Mouse (Mus musculus): Measurements from ENCODE around the gene Stom.
A peak's percentile ranks its signal among the peaks of the same experiment; 100 is the strongest.

Gene Stom

DNA sequence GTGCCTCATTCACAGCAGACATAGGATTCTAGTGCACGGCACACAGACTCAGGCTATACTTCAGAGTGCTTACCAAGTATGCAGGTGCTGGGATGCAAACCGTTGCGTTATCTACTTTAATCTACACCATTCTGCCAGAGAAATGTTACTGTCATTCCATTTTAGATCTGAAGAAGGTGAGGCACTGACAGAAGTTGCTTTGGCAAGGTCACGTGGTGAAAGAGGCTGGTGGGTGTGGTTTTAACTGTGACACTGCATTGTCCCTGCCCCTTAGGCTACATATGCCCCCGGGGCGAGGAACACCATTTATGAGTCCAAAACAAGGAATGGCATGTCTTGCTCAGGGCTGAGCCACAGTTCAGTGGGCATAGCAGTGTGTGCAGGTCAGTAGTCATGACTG lies 63.9 kb downstream of the Stom start:
- DNase-seq (ENCODE audit: low spot score in 2 of 2): no peak

DNA sequence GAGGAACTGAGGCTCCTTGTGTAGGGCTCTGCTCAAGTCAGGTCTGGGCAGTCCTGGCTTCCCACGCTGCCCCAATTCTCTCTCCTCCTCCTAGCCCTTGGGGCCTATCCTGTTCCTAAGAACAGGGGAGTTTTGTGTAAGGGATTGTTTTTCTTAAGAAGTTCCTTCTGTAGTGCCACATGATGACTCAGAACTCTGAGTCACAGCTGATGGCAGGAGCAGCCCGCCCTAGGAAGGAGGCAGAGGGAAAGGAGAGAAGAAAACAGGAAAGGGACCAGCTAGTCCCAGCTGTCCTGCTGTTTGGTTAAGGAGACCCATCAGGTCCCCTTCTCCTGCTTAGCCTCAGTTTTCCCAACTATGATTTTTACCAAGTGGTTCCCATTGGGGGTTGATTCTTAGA lies 65.0 kb downstream of the Stom start:
- DNase-seq (ENCODE audit: low spot score in 2 of 2): peak in 1 of 2 experiments; percentile 69

DNA sequence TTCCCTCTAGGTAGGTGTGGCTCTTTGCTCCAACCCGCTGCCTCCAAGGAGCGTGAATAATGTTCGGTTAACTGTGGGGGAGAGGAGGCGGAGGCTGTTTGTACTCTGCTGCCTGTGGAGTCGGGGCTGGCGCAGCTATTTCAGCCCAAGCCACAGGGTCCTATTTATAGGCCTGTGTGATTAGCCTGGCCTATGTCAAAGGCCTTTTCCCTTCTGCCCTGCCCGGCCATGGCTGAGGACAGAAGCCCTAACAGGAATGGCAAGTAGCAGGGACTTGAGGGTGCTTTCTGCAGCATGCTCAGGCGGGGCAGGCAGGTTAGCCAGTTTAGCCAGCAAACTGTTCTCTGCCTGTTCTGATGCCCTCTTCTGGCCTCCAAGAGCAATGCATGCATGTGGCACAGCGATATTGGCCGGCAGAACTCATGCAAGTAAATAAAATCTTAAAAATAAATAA lies 66.2 kb downstream of the Stom start:
- DNase-seq (ENCODE audit: low spot score in 2 of 2): peak in 1 of 2 experiments; percentile 70

DNA sequence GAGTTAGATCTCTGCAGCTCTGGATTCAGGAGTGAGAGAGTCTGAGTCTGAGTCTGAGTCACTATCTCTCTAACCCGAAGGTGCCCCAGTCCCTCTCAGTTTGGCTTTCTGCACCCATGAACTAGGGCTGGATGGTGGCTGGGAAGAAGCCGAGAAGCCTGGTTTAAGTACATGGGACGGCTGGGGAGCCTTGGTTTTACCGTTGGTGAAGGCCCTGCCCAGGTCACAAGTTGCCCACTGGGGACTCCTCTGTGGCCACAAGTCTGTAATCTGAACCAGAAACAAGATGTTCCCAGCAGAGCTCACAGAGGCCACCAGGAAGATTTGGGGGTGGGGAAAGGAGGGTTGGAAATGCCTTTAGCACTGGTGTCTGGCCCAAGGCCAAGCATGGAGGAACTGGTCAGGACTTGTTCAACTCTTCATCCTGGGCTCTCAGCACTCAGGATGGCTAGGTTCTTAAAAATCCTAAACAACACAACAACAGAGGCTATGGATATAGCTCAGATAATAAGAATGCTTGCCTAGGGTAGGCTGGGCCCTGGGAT lies 67.0 kb downstream of the Stom start:
- no peak for DNase-seq (ENCODE audit: low spot score in 2 of 2)

DNA sequence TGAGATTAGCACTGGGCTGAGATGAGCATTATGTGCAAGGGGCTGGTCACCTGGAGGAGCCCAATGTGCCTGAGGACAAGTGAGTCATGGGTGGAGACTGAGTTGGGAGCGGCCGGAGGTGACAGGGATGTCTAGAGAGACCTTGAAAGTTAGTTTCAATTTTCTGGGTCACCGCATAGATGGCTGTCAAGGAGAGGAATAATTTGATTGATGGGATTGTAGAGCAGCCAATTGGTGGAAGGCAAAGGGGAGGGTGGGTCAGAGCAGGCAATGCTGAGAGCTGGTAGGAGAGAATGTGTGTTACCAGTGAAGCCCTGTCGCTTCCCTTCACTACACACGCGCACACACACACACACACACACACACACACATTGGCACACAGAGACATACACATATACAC lies 67.6 kb downstream of the Stom start:
- DNase-seq (ENCODE audit: low spot score in 2 of 2): no peak

DNA sequence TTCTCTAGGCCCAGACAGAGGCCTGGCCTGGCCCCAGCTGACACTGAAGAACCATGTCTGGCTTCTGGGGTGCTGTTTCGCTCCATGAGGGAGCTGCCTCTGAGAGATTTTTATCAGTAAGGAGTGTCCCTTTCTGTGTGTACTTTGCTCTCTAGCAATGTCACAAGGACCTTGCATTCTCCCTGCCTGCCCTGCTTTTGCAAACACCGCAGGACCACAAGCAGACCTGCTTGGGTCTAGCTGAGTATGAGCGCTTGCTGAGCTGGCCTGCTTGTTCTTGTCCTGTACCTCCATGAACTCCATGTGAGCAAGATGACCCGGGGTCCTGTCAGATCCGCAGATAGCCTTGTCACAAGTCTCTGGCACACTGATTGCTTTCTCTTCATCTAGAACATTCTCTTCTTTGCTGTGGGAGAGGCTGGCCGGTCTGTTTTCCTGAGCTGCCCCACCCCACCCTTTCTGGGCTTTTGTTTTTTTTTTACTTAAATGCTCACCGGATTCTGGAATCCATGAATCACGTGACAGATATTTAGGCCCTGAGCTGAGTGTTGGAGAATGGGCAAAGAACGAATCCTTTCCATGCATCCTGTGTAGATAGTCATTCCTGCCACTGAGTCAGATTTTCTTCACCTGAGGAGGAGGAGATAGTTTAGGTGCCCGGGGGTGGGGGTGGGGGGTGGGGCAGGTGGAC lies 68.8 kb downstream of the Stom start:
- peak in 1 of 2 experiments; percentile 73 for DNase-seq (ENCODE audit: low spot score in 2 of 2)

DNA sequence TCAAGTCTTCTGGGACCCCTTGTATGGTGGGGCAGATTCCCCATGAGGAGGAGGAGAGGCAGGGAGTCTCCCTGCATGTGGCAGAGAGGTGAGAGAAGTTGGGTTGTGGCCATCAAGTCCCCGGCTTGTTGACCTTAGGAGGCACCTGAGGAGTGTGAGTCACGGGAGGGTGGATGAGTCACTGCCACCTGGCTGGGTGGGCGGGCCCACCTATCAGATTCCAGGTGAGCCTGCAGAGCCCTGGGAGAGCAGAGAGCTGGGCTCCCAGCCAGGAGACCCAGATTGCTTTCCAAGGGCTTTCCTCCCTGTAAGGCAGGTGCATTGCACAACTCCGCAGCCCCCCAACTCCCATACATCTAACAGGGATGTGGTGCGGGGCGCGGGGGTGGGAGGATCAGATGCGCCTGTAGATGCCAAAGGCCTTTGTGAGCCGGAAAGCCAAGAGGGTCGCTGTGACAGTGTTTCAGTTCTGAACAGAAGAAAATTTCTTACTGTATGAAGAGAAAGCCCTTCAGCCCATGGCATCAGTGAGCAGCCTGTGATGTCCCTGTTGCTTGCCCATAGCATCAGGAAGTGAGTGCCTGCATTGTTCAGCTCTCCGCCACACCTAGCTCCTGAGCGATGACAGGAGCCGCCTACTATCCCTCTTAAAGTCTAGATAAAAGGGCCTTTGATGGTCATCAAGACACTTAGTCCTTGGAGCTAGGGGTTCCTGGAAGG lies 69.5 kb downstream of the Stom start:
- peak; percentile 72 to 83 for DNase-seq (ENCODE audit: low spot score in 2 of 2)

DNA sequence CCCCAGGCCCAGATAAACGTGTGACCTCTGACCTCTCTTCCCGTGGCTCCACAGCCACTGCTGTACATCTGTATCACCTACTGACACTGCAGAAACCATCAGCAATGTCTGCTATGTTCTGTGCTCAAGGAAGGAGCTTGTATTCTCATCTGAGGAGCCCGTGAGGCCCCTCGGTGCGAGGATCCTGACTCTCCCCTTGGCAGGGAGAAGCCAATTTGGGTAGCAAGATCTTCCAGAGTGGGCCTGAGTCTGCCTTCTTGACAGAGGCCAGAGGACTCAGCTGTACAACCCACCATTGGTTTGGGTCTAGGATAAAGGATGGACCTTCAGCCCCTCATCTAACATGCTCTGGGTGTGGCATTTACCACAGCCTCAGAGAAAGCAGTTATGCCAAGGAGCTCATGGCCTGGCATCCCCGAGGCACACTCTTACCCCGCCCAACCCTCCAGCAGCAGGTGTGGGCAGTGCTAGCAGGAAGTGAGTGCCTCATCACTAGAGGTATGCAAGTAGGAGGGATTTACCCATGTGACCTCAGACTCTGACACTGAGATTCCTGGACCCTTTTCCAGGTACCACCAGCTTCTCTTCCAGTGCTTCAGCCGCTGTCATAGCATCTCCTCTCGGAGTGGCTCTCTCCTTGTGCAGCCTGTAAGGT lies 70.4 kb downstream of the Stom start:
- no peak for DNase-seq (ENCODE audit: low spot score in 2 of 2)

DNA sequence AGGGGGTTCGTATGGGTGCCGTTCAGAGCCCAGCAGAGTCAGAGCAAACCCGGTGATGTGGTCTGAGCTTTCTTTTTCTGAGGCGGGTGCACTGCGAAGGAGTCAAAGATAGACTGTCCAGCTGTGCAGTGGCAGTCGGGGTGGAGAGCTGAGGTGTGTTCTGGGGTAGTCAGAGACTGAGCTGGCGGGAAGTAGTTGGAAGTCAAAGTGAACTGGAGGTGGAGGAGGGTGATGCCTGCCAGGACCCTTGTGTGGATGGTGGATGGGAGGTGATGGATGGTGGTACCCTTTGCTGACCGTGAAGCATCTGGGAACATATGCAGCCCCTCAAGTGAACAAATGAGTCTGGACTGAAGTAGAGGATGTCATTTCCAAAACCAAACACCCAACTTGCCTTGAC lies 71.0 kb downstream of the Stom start:
- no peak for DNase-seq (ENCODE audit: low spot score in 2 of 2)

DNA sequence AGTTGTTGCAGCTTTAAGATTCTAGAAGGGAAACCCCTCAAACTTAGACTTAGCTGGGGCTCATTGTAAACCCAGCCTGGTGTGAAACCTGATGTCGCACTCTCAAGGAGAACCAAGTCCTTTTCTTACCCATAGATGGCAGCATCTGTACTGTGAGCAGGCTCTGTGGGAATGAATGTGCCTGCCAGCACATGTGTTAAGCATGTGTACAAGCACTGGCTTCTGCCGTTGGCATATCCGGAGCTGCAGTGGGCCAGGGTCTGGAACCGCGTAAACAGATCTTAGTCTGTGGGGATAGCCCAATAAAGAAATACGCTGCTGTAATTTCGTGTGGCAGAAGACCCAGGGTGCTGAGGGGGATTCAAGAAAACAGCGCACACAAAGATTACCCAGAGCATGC lies 71.5 kb downstream of the Stom start:
- DNase-seq (ENCODE audit: low spot score in 2 of 2): peak in 1 of 2 experiments; percentile 63

DNA sequence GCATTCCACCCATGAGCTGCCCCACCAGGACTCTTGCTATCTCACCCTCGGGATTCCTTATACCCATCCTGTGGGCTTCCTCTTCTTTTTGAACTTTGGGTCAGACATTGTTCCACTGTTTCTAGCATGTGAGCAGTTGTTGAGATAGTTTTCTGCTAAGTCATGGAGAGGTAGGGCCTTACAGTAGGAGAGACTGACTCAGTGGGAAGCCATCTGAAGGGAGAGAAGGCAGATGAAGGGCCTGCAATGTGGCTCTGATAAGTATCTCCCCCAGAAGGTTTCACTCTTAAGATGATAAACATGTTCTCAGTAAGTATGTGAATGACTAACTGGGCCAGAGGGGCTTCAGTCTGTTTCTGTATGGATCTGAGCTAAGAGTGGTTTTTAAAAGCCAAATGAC lies 72.7 kb downstream of the Stom start:
- no peak for DNase-seq (ENCODE audit: low spot score in 2 of 2)
